Mouse (Mus musculus): ENCODE measurements around the gene Zfp715. TPM values are rescaled to one million over a fixed set of nuclear protein-coding genes. Genes with fewer than 3 reads are reported as not detected.
"Not testable (repeated sequence)": the region's sequence is repeated elsewhere in the genome, so short reads cannot be mapped to it uniquely, and the experiment has no call there.

Gene Zfp715
- total RNA-seq, 2 experiments from 2014 or later: 19.1 to 24.9 TPM

- DNase-seq: peak in 1 of 2 experiments; percentile 17
These were observed 7.9 kb downstream of the Zfp715 start for GRCm38 (mm10) chr7:43305235-43305634.

GRCm38 (mm10) chr7:43291524-43291923 is 21.6 kb downstream of the Zfp715 start:
- no peak for DNase-seq

GRCm38 (mm10) chr7:43282859-43283595 is 30.1 kb downstream of the Zfp715 start:
- DNase-seq: peak; percentile 75 to 83

- DNase-seq: no peak
These were observed 30.6 kb downstream of the Zfp715 start for GRCm38 (mm10) chr7:43282459-43282858.

- DNase-seq: peak in 1 of 2 experiments; percentile 8
These were observed 35.7 kb downstream of the Zfp715 start for GRCm38 (mm10) chr7:43277401-43277800.

GRCm38 (mm10) chr7:43276178-43276577 is 36.9 kb downstream of the Zfp715 start:
- DNase-seq: not testable (repeated sequence)

GRCm38 (mm10) chr7:43273476-43273875 is 39.6 kb downstream of the Zfp715 start:
- no peak for DNase-seq

- DNase-seq: not testable (repeated sequence)
These were observed 45.7 kb downstream of the Zfp715 start for GRCm38 (mm10) chr7:43267359-43267758.

- DNase-seq: no peak
These were observed 59.6 kb downstream of the Zfp715 start for GRCm38 (mm10) chr7:43253540-43253939.

- DNase-seq: not testable (repeated sequence)
These were observed 62.4 kb downstream of the Zfp715 start for GRCm38 (mm10) chr7:43250718-43251117.

Other genes starting within 250 kb of the Zfp715 start
- gene Zfp936, start 199.1 kb downstream of the Zfp715 start, total RNA-seq (2021): not detected
- under 1 TPM in 1 of 2 experiments, not detected in 1; 0.20 TPM for gene Siglecf, start 38.0 kb upstream of the Zfp715 start, total RNA-seq (2021)
- under 1 TPM in 1 of 2 experiments, not detected in 1; 0.33 TPM for gene Siglecg, start 94.9 kb upstream of the Zfp715 start, total RNA-seq (2021)
- gene Lim2, start 114.4 kb upstream of the Zfp715 start, total RNA-seq (2021): not detected
- gene Nkg7, start 123.8 kb upstream of the Zfp715 start, total RNA-seq (2021): under 1 TPM in 1 of 2 experiments, not detected in 1; 0.50 TPM
- not detected for gene Cldnd2, start 127.5 kb upstream of the Zfp715 start, total RNA-seq (2021)
- gene Etfb, start 130.8 kb upstream of the Zfp715 start, total RNA-seq (2021): 100 to 1,000 TPM; 504 to 548 TPM
- 1 to 10 TPM in 1 of 2 experiments, not detected in 1; 1.2 TPM for gene Gm45233, start 130.8 kb upstream of the Zfp715 start, total RNA-seq (2021)
- 1 to 10 TPM; 1.5 to 1.7 TPM for gene Vsig10l, start 149.9 kb upstream of the Zfp715 start, total RNA-seq (2021)
- 1 to 10 TPM; 1.3 to 1.5 TPM for gene Iglon5, start 176.8 kb upstream of the Zfp715 start, total RNA-seq (2021)
- not detected for gene 4931406B18Rik, start 192.6 kb upstream of the Zfp715 start, total RNA-seq (2021)
- 1 to 10 TPM; 2.2 to 3.7 TPM for gene Cd33, start 231.1 kb upstream of the Zfp715 start, total RNA-seq (2021)
- 1 to 10 TPM; 2.5 to 2.6 TPM for gene Zfp658, start 249.0 kb upstream of the Zfp715 start, total RNA-seq (2021)